Mouse (Mus musculus) thymus, adult 18-20 months (tissue): ENCODE data around the gene Npas1.

ENCODE experiments used
- DNase-seq, 2 experiments: peaks; one replicate each; pipeline ENCODE4 v3.0.0; 2022; ENCODE audit warnings: mixed read lengths in 2 of 2

Gene Npas1

DNA sequence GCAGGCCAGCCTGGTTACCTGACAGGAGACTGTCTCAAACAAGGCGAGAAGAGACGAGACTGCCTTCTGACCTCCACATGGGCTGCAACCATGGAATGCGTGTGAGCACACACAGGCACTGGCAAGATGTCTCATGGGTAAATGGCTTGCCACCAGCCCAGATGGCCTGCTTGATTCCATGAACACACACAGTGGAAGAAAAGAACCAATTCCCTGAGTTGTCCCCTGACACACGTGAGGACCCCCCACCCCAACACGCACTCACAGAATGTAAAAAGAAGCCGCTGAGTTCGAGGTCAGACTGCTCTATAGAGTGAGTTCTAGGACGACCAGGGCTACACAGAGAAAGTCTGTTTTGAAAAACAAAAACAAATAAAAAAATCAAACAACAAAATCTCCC is at the start of gene Npas1:
Gene Npas1 (minus strand): TSS at position 101 of the 400 bp plus-strand sequence.
- no peak for DNase-seq

DNA sequence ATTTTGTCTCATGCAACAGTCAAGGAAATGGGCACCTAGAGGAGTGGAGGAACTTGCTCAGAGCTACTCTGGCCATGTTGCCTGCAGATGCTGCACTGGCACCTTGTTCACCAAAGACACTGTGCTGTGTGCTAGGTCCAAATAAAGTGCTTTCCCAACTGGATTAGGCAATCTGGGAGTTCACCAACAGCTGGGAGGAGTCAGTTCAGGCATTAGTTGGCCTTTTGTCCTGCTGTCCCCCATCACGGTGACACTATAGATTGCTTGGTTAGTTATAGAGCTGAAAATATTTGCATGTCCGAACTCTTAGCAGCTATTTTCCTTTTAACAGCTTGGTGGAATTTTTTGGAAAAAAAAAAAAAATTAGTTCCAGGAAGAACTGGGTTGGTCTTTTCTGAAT is 48.5 kb upstream of the Npas1 start:
- DNase-seq, result no peak

DNA sequence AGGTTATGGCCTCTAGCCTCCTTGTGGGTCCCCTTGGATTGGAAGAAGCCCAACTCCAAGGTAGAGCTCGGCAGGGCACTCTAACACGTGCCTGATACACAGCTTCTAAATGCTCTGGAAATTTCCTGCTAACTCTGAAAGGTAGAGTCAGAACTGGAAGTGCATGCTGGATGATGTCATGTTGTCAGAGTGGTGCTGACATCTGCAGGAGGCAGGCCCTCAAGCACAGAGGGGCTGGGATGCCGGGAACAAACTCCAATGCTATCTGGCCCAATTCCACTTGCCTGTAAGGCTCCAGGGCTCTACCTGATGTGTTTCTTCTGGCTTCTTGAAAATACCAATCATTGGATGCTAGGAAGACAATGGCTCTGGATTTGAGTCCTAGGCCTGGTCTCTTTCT is 47.9 kb upstream of the Npas1 start:
- no peak for DNase-seq

DNA sequence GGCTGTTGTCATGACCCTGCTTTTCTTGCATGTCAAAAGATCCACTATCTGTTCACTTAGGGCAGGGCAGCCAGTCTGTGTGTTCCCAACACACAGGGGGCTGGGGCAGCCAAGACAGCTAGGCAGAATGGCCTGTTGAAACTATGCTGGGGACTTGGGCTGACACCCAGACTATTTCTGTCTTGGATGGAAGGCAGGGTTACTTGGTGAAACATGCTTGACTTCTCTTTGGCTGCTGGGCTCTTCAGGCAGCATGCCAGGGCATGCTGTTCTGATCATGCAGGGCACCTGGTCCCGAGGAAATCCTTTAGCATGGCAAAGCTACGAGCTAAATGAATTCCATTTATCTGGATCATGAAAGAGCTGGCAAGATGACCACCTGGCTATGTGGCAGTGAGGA is 46.8 kb upstream of the Npas1 start:
- DNase-seq, result no peak

DNA sequence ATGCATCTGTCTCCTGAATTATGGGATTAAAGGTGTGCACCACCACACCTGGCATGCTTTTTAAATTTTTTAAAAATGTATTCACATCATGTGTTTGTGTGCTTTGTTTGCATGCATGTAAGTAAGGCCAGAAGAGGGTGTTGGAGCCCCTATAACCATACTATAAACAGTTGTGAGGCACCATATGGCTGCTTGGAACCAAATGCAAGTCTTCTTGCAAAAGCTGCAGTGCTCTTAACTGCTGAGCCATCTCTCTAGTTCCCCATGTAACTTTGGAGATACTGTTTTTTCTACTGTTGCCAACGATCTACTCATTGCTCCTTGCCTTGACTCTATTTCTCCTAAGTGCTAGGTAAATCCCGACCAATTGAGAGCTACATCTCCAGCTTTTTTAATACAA is 41.8 kb upstream of the Npas1 start:
- no peak for DNase-seq

DNA sequence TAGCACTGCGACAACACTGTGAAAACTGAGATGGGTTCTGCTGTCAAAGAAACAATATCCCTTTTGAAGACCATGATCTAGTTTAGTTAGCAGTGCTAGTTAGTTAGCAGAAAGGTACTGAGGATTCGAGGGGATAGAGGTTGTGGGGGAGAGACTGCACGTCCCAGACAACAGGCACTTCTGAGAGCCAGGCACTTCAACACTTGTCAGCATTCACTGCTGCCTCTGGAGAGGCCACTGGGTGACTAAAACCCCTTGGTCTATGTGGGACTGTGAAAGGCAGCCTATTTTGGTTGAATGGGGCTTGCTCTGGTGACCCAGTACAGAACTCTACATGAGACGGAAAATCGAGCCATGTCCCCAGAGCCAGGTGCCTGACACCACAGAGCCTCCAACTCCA is 39.7 kb upstream of the Npas1 start:
- DNase-seq, result no peak

DNA sequence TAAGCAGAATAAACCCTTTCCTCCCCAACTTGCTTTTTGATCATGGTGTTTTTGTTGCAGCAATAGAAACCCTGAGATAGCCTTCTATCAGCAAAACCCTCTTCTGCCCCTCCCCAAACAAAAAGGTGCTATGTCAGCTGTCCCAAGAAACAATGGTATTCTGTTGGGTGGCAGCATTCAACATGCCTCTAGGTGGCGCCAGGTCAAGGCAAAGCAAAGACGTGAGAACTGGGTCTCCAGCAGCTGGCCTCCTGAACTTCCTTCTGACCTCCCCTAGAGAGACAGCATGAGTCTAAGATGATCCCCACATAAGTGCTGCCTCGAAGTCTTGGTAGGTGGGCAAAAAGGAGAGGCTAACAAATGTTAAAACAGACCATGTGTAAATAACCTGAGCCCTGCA is 29.8 kb upstream of the Npas1 start:
- peak; percentile 26 to 44 for DNase-seq

DNA sequence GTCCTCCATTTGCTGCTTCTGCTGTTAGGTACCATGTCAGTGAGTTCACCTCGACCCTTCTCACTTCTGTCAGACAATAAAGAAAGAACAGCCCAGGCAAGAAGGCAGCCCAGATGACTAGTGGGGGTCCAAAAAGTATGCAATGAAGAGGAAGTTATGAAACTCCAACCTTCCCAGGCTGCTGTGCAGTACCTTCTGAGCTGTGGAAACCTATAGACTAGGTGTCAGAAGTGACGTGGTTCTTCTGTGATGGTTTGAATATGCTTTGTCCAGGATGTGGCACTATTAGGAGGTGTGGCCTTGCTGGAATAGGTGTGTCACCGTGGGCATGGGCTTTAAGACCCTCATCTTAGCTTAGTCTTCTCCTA is 27.7 kb upstream of the Npas1 start:
- DNase-seq, result no peak

DNA sequence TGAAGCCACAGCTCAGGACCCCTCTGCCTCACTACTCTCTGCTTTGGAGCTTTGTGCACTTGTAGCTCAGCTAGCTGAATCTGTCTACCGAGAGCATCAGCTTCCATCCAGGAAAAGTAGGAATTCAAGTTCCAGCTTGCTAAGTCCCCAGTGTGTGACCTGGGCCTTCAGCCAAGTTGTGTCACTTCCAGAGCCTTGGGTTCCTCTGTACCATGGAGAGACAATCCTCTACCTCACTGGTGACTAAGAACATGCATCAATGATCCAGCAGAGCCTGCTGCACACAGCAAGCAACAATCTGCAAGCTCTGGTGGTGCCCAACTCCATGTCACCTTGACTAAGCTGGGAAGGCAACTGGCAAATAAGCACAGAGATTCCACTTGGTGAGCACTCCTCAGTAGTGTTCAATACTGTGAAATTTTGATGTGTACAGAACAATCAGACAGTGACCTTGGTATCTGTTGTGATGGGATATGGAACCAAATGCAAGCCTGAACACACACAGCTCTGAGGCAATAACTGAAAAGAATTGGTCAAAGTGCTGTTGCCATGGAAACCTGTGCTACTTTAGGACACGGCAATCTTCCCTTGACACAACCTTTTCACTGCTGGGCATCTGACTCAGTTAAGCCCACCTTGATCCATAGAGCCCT is 27.2 kb upstream of the Npas1 start:
- no peak for DNase-seq

DNA sequence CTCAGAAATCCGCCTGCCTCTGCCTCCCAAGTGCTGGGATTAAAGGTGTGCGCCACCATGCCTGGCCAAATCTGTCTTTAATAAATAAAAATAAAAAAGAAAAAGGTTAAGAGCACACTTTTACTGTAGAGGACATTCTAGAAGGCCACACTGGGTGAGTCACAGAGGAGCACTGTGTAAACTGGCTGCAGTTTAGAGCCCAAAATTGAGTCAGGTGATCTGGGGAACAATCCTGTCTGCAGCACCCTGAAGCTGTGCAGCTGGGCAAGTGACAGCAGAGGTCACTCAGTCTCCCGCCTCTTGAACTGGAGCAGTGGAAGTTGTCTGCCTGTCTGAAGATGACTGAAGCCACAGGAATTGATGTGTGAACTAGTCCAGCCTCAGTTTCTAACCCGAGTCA is 24.0 kb upstream of the Npas1 start:
- no peak for DNase-seq

DNA sequence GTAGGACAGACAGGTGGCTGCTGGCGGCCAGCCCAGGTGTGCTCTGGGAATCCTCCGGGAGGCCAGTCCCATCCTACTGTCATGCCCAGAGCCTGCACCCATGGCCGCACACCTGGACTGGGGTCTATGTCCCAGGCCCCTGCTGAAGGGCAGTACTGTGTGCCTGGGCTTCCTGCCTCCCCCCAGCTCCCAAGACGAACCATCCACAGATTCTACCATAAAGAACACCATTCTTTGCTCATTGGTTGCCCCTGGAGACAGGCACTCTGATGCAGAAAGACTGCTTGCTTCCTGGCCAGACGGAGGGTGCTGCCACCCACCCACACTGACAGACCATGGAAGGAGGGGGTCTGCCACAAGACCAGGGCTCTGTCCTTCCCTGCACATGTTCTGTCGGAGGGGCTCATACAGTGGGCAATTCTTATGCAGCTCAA is 22.2 kb upstream of the Npas1 start:
- DNase-seq, result no peak

DNA sequence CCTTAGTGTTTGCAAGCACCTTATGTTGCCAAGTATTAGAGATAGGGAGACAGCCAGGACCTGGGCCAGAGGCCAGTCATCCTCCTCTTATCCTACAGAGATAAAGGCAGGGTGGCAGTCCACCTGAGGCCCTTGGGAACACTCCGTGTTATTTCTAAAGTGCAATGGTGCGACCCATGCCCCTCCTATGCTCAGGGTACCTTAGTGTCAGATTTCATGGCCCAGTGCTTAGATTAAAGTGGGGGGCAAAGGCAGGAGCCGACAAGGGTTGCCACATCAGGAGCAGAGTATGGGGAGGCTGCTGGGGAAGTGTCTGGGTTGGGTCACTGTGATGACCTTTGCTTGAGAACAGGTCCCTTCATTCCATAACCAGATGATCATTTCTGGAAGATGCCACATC is 18.7 kb upstream of the Npas1 start:
- no peak for DNase-seq

DNA sequence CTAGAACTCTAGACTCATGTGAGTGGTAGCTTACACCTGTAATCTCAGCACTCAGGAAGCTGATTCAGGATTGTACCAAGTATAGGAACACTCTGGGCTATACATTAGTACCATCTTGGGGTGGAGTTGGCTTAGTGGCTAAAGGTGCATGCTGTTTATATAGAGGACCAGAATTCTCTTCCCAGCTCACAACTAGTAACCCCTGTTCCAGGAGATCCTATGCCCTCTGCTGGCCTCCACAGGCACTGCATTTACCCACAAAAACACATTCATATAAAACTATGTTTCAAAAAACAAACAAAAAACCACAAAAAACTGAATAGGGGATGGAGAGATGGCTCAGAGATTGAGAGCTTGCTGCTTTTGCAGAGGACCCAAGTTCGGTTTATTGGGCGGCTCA is 15.8 kb upstream of the Npas1 start:
- DNase-seq, result peak; percentile 23 to 28

DNA sequence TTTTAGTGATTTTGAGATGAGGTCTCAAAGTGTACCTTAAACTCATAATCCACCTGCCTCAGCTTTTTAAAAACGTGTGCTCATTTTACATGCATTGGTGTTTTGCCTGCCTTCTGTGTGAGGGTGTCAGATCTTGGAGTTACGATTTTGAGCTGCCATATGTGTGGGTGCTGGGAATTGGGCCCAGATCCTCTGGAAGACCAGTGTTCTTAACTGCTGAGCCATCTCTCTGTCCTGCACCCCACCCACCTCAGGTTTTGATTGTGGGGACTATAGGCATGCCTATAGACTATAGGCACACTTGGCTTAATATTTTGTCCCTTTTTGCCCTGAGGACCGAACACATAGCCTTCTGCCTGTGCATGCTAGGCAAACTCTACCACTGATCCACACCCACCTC is 14.7 kb upstream of the Npas1 start:
- no peak for DNase-seq

DNA sequence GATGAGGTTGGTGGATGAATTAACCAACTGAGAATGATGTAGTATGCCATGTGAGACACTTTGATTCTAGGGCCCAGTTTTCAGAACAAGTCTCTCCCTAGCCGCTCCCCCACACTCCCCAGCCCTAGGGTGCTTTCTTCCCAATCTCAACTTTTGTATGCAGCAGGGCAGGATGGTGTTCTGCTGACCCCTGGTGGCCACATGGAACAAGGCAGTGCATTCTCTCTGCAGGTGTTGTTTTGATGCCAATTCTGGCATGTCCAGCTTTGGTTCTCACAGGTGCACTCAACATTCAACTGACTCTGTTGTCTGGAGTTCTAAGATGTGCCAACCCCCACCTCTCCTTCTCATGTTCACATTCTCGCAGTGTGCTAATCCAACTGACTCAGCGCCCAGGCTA is 14.2 kb upstream of the Npas1 start:
- DNase-seq, result peak; percentile 43 to 59

DNA sequence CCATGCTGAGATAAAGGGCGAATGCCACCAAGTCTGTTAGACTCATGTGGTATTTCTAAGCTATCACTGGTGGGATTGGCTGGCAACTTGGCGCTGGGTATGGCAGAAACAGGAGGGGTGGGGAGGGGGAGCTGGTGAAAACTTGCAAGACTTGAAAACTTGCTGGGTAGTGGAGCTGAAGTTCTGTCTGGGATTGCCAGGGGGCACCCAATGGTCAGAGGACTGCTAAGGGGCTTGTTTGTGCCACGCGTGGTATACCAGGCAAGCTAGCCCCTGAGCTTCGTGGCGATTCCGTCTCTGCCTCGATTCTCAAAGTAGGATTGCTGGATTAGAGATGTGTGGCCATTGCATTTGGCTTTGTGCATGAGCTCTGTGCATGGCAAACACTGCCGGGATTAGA is 12.4 kb upstream of the Npas1 start:
- DNase-seq, result no peak

DNA sequence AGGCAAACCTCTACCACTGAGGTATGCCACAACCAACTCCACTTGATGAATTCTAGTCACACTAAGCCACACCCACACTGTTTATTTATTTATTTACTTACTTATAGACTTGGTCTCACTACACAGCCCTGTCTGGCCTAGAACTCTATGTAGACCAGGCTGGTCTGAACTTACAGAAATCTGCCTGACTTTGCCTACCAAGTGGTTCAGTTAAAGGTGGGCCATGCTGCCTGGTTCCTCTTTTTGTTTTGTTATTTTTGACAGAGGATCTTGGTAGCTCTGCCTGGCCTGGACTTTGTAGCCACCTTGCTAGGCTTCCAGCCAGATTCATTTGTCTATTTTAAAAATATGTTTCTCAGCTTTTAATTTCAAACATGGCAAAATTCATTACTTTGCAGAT is 11.3 kb upstream of the Npas1 start:
- DNase-seq, result no peak

DNA sequence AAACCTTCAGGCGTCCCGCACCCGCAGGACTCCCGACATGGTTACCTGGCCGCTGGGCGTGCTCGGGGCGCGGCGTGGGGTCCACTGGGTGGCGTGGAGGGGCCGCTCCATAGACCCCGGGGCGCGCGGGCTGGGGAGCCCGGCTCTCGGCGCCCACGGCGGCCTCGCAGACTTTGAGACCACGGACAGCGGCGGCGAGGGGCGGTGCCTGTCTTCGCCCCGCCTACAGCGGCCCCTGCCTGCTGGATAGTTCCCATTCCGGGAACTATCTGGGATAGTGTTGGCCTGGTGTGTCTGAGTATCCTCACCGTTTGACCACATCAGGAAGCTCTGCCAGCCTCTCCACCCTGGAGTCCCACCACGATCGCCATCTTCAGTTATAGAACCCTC is 933 bp downstream of the Npas1 start:
- DNase-seq, result no peak

DNA sequence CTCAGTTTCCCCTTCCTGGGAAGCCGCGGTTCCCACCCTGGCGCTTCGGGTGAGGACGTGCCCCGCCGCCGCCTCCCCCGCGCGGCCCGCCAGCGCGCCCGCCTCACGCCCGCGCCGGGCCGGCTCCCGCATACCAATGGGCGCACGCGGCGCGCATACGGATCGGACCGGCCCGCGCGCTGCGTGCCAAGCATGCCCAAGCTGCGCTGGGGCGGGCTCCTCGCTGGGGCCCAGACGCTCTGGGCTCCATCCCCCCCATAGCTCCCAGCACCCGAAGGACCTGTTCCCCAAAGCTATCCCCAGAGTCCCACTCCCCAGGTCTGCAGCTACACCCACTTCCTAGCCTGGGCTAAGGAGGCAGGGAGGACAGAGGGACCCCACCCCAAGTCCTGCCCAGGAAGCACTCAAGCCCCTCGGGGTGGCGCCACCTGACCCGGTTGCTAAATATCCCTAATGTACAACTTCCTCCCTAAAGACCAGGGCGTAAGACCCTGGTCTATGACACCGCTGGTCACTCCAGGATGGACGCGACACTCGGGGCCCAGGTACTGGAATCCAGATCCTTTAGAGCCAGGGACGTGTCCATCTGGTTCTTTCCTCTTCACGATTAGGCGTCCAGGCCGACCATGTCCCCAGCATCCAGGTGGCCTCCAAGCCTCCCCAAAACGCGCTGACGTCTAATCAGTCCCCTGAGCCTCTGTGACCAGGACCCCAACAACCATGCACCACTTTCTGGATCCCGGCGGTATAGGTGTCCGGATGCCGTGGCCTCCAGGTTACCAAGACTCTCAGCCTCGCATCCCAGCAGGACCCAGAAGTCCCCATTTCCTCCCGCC is 1.5 kb downstream of the Npas1 start:
- no peak for DNase-seq

DNA sequence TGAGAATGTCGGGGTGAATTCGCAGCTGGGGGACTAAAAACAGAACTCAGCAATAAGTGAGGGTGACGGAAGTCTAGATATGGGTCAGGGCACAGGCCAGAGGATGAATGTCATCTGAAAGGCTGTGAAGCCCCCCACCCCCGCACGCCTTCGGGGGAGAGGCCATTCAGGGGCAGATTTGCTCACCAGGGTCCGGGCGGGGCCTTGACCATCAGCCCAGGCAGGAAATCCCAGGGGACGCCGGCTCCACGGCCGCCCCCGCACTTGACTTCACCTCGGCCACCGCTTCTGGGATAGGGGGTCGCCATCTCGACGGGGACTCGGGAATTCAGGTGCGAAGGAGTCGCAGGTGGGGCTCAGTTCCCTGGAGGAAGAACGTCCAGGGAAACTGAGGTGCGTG is 2.2 kb downstream of the Npas1 start:
- no peak for DNase-seq

DNA sequence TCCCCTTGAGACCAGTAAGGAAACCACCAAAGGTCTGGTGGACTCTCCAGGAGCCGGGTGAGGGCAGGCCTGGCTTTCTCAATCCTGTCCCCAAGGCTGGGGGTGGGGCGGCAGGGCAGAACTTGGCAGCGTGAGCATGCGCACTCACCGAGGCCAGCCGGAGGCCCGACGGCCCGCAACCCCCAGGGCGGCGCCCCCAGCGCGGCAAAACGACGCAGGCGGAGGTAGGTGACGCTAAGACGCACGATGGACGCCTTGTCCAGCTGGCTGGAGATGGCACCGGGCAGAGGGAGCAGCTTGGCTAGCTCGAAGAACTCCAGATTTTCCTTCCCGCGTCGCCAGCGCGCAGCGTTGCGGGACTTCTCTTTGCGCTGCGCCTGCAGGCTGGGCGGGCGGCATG is 3.1 kb downstream of the Npas1 start:
- no peak for DNase-seq

DNA sequence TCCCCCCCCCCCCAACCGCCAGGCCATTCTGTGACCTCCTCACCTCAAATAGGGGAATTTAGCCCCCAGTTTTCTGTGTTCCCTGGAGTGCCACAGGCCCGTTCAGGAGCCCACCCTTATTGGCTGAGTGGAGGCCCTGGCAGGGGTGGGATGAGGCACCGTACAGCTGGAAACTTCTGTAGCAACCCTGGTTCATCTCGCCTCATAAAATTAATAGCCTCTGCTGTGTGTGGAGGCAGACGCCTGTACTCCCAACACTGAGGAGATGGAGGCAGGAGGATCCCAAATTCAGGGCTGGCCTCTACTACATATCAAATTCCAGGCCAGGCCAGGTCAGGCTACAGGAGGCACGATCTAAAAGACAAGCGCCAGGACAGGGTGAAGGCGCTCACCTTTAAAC is 3.7 kb downstream of the Npas1 start:
- no peak for DNase-seq

DNA sequence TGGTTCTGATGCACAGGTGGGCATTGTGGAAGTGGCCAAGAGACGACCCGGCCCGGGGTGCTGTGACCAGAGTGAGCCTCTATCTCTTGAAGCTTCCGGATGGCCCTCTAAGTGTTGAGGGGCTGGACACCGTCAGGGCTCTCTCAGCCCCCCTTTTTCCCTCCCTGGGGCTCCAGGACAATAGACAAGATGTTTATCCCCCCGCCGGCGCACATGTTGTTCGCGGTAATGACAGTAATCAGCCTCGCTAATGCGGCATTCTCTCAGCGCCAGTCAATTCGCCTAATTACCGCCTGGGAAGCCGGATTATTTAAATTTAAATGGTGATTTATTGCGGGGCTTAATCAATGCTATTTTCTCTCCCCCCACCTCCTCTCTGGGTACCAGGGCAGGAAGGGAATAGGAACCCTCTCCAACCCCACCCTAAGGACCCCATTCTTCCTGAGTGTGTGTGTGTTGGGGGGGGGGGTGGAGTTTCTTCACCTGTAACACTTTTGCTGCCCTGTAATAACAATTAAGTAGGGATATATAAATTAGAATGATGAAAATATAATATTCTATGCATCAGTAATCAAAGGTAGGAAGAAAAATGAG is 5.3 kb downstream of the Npas1 start:
- no peak for DNase-seq

DNA sequence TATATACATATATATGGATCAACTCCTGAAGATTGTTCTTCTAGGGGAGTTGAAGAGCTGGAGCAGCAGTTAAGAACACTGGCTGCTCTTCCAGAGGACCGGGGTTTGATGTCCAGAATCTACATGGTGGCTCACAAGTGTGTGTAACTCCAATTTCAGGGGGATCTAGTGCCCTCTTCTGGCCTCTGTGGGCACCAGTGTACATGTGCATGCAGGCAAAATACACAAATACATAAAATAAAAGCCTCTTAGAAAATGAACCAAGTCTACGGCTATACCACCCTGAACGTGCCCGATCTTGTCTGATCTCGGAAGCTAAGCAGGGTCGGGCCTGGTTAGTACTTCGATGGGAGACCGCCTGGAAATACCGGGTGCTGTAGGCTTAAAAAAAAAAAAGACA is 6.0 kb downstream of the Npas1 start:
- no peak for DNase-seq
